Mouse (Mus musculus) spleen, adult 2 months (tissue): ENCODE measurements around the gene Rpl7a. TPM values are rescaled to one million over a fixed set of nuclear protein-coding genes. Genes with fewer than 3 reads are reported as not detected.
A peak's percentile ranks its signal among the peaks of the same experiment; 100 is the strongest.

Source experiments
- DNase-seq, 2 experiments: peaks; one replicate each; pipeline versions ENCODE4 v3.0.0 to v3.0.0-alpha.2; 2012 to 2021; ENCODE audit warnings: low spot score in 2 of 2, low read depth in 1 of 2
- H3K27ac ChIP-seq: fragments of 200-500 bp; 2 replicates; pipeline ENCODE4 v1.5.1; 2012; ENCODE audit warnings: low read length, inconsistent platforms; ENCODE audit not compliant: insufficient read depth
- H3K27me3 ChIP-seq: fragments of 200-500 bp; 2 replicates; pipeline ENCODE4 v1.6.1; 2012; ENCODE audit warnings: mild to moderate bottlenecking, moderate library complexity, low read length, inconsistent platforms; ENCODE audit not compliant: control insufficient read depth, insufficient read depth
- H3K36me3 ChIP-seq: fragments of 200-500 bp; 2 replicates; pipeline ENCODE4 v1.6.1; 2012; ENCODE audit warnings: mild to moderate bottlenecking, low read length, inconsistent platforms; ENCODE audit not compliant: control insufficient read depth, insufficient read depth
- H3K4me1 ChIP-seq: fragments of 200-500 bp; 2 replicates; pipeline ENCODE4 v1.6.1; 2011; ENCODE audit warnings: inconsistent platforms; ENCODE audit not compliant: control insufficient read depth, insufficient read depth, insufficient read length
- H3K4me3 ChIP-seq: fragments of 200-500 bp; 2 replicates; pipeline ENCODE4 v1.5.1; 2011; ENCODE audit warnings: mild to moderate bottlenecking, inconsistent platforms; ENCODE audit not compliant: insufficient read depth, insufficient read length; ENCODE audit errors: extremely low read depth
- CTCF ChIP-seq: fragments of 200-500 bp; IDR thresholded peaks from 2 replicates; pipeline ENCODE4 v1.5.1; 2011; ENCODE audit warnings: mild to moderate bottlenecking, inconsistent platforms; ENCODE audit not compliant: insufficient read depth, insufficient read length, insufficient replicate concordance; ENCODE audit errors: extremely low read depth
- POLR2A ChIP-seq: fragments of 200-500 bp; IDR thresholded peaks from 2 replicates; pipeline ENCODE4 v1.6.1; 2011; ENCODE audit warnings: low read depth, low read length, inconsistent platforms
- WGBS: fragments of 180-500 bp; shearing (Covaris S2); methylation state at CpG from one replicate; pipeline ENCODE4 v1.1.7; 2018; 5-methylcytosine and 5-hydroxymethylcytosine counted together
- polyA plus RNA-seq: library from polyadenylated mRNA; depleted of rRNA; stranded (reverse); fragments of >200 nt; gene quantifications from 2 replicates; pipeline ENCODE4 v1.2.3, GENCODE M21; 2012

The Rpl7a gene
- polyA plus RNA-seq, 1 experiment = 496 TPM

DNA sequence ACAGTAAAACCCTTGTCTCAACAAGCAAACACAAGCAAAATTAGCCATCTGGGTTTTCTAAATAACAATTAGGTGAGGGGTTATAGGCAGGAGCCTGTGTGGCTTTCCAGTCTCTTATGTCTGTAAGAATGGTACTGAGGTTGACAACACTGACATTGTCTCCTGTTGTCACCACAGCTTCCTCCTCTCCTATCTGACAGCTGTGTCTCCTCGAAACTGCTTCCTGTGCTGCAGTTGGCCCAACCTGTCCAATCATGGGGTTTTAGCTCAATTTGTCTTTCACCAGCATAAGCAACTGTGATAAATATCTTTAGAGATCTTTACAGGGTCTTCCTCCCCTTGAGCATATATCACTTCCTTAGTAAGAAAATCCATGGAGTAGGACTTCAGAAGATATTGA is 25.9 kb downstream of the Rpl7a start:
- Histone ChIP-seq H3K4me1 (peaks cover 7% of the 10 kb centered on the region; the same call in 1 of the 2 replicates), H3K4me3 (no peak overlapping the region), H3K27ac (no peak overlapping the region), H3K27me3 (no peaks in the 10 kb centered on the region), H3K36me3 (no peaks in the 10 kb centered on the region)
- DNase-seq = no peak
- 11% methylated on average over 1 of the region's 1 CpGs for WGBS
- TF ChIP-seq CTCF (no peak), POLR2A (no peak)

GRCm38 (mm10) chr2:26941539-26941938 is 31.0 kb downstream of the Rpl7a start:
- TF ChIP-seq POLR2A (no peak), CTCF (peak; percentile 24; the same call in 1 of the 2 replicates)
- Histone ChIP-seq H3K4me3 (no peak overlapping the region), H3K4me1 (peaks cover under 1% of the 10 kb centered on the region; the same call in 1 of the 2 replicates), H3K27me3 (no peaks in the 10 kb centered on the region), H3K36me3 (no peaks in the 10 kb centered on the region), H3K27ac (no peak overlapping the region)
- no peak for DNase-seq
- 39% methylated on average over 5 of the region's 5 CpGs for WGBS

- Histone ChIP-seq H3K27me3 (no peaks in the 10 kb centered on the region), H3K4me3 (no peak overlapping the region), H3K4me1 (no peaks in the 10 kb centered on the region), H3K27ac (no peak overlapping the region), H3K36me3 (peaks cover 2% of the 10 kb centered on the region; the same call in 1 of the 2 replicates)
- WGBS = 81% methylated on average over 3 of the region's 3 CpGs
- no peak for DNase-seq
- TF ChIP-seq POLR2A (no peak), CTCF (no peak)
Measured at GRCm38 (mm10) chr2:26943253-26943652, 32.7 kb downstream of the Rpl7a start.

DNA sequence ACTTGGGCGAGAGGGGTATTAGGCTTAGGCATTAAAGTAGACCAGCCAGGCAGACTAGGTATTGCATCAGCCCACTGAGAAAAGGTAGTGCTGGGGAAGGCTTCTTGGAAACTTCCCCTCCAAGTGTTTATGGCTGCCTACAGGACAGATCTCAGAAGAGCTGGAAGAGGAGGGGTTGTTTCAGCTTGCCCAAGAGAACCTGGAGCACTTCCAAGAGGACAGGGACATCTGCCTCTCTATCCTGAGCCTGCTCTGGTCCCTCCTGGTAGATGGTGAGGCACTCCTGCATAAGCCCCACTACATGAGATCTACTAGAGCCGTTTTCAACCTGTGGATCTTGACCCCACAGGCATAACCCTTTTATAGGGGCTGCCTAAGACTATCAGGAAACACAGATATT is 39.8 kb downstream of the Rpl7a start:
- DNase-seq = no peak
- H3K27ac ChIP-seq = no peak overlapping the region
- H3K27me3 ChIP-seq = no peaks in the 10 kb centered on the region
- TF ChIP-seq POLR2A (no peak), CTCF (no peak)
- peaks cover 28% of the 10 kb centered on the region for H3K36me3 ChIP-seq
- no peaks in the 10 kb centered on the region for H3K4me1 ChIP-seq
- 83% methylated on average over 2 of the region's 2 CpGs for WGBS
- H3K4me3 ChIP-seq = no peak overlapping the region

- no peak for TF ChIP-seq POLR2A
- TF ChIP-seq CTCF = no peak
- no peak overlapping the region for H3K4me3 ChIP-seq
- no peaks in the 10 kb centered on the region for H3K4me1 ChIP-seq
- H3K36me3 ChIP-seq = peaks cover 34% of the 10 kb centered on the region
- 88% methylated on average over 8 of the region's 8 CpGs for WGBS
- no peaks in the 10 kb centered on the region for H3K27me3 ChIP-seq
- no peak for DNase-seq
- no peak overlapping the region for H3K27ac ChIP-seq
Measured at GRCm38 (mm10) chr2:26951346-26951905, 40.9 kb downstream of the Rpl7a start.

- no peaks in the 10 kb centered on the region for H3K27me3 ChIP-seq
- WGBS = 85% methylated on average over 4 of the region's 4 CpGs
- TF ChIP-seq CTCF = no peak
- TF ChIP-seq POLR2A = no peak
- no peak overlapping the region for H3K27ac ChIP-seq
- peaks cover 36% of the 10 kb centered on the region for H3K36me3 ChIP-seq
- DNase-seq = no peak
- H3K4me1 ChIP-seq = no peaks in the 10 kb centered on the region
- H3K4me3 ChIP-seq = no peak overlapping the region
Measured at GRCm38 (mm10) chr2:26952193-26952592, 41.6 kb downstream of the Rpl7a start.

DNA sequence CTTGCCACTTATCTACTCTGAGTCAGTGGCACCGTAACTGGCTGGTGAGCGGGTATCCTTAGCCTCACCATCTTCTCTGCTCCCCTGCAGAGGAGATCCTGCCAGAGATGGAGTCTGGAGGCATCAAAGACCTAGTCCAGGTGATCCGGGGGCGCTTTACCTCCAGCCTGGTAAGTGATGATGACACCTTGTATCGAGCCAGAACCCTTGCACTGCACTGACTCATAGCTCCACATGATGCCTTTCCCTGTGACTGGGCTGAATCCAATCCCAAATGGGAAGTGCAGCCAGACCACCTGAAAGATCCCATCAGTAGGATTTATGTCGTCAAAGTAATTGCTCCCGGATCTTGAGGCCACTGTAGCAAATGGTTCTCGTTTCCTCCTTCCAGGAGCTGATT is 42.3 kb downstream of the Rpl7a start:
- WGBS = 91% methylated on average over 8 of the region's 8 CpGs
- TF ChIP-seq CTCF (no peak), POLR2A (no peak)

DNA sequence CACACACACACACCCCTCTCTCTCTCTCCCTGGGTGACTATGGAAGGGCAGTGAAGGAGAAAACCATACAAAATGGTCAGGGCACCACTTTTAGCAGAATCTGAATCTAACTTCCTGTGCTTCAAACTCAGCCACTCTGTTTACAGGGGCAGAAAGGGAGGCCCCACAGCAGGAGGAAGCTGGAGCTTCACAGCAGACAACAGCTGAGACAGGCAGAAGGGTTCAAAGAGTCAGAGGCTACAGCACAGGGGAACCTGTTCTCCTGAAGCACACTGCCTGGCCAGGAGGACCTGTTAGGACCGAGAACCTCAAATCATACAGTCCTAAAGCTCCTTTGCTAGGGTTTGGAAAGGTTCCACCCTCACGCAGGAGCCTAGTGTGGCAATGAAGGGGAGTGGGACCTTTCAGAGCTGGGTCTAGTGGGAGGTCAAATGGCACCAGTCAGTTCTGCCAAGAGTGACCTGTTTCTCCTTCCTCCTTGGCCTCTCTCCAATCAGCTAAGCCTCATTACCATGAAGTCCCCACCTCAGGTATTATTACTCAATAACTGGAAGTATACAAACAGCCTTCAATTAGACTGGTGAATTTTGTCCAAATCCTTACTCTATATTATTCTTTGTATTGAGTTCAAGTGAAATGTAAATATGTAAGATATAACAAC is 44.3 kb downstream of the Rpl7a start:
- no peak for DNase-seq
- no peak overlapping the region for H3K27ac ChIP-seq
- 83% methylated on average over 2 of the region's 2 CpGs for WGBS

More for the DNA sequence above, 42.3 kb downstream of the Rpl7a start:
- DNase-seq = no peak
- no peaks in the 10 kb centered on the region for H3K27me3 ChIP-seq
- no peaks in the 10 kb centered on the region for H3K4me1 ChIP-seq
- peaks cover 42% of the 10 kb centered on the region for H3K36me3 ChIP-seq
- no peak overlapping the region for H3K4me3 ChIP-seq
- no peak overlapping the region for H3K27ac ChIP-seq

More for the DNA sequence above, 44.3 kb downstream of the Rpl7a start:
- Histone ChIP-seq H3K27me3 (no peaks in the 10 kb centered on the region), H3K36me3 (peaks cover 56% of the 10 kb centered on the region), H3K4me3 (no peak overlapping the region), H3K4me1 (no peaks in the 10 kb centered on the region)
- TF ChIP-seq CTCF (no peak), POLR2A (no peak)
